Mouse (Mus musculus): ENCODE measurements around the gene Cd209g. TPM values are rescaled to one million over a fixed set of nuclear protein-coding genes. Genes with fewer than 3 reads are reported as not detected.
"Not testable (repeated sequence)": the region's sequence is repeated elsewhere in the genome, so short reads cannot be mapped to it uniquely, and the experiment has no call there.

Cd209g gene
- total RNA-seq (2021): not detected
- long read RNA-seq, experiment 1: 0 reads
- long read RNA-seq, experiment 2: 0 reads

GRCm38 (mm10) chr8:4133798-4134197, at the start of gene Cd209g:
Gene Cd209g, plus strand, starts transcription at chr8:4134098.
- intact Hi-C loops (cut with DNase I): no loop called here
- no peak for DNase-seq

GRCm38 (mm10) chr8:4087180-4087722, 46.6 kb upstream of the Cd209g start:
- intact Hi-C loops (cut with DNase I): not testable (repeated sequence)
- DNase-seq: peak in 1 of 2 experiments; percentile 10

GRCm38 (mm10) chr8:4088514-4088913, 45.4 kb upstream of the Cd209g start:
- DNase-seq; intact Hi-C loops (cut with DNase I): not testable (repeated sequence)

- DNase-seq; intact Hi-C loops (cut with DNase I): not testable (repeated sequence)
Observed at GRCm38 (mm10) chr8:4105735-4106134, 28.2 kb upstream of the Cd209g start, which contains the start of gene Cd209f. Gene Cd209f, minus strand, starts transcription at chr8:4105835.

- peak; percentile 70 to 85 for DNase-seq
- intact Hi-C loops (cut with DNase I): loop anchor here (2.0 to 10.0 kb wide), 4 partner anchors 119 to 445 kb away; partner anchors contain the start of gene Ctxn1
Observed at GRCm38 (mm10) chr8:4139660-4140646, 6.1 kb downstream of the Cd209g start.

GRCm38 (mm10) chr8:4141721-4142120, 7.8 kb downstream of the Cd209g start:
- no peak for DNase-seq

GRCm38 (mm10) chr8:4147272-4147671, 13.4 kb downstream of the Cd209g start:
- intact Hi-C loops (cut with DNase I): loop anchor here (10.0 kb wide), 1 partner anchor 438 kb away; no protein-coding TSS in a partner anchor
- DNase-seq: no peak

More at GRCm38 (mm10) chr8:4141721-4142120, 7.8 kb downstream of the Cd209g start:
- intact Hi-C loops (cut with DNase I): loop anchor here (2.0 to 10.0 kb wide), 4 partner anchors 117 to 443 kb away; partner anchors contain the start of gene Ctxn1

GRCm38 (mm10) chr8:4154878-4155277, 21.0 kb downstream of the Cd209g start:
- intact Hi-C loops (cut with DNase I): no loop called here
- DNase-seq: no peak

GRCm38 (mm10) chr8:4162786-4163185, 28.9 kb downstream of the Cd209g start:
- DNase-seq: no peak
- intact Hi-C loops (cut with DNase I): loop anchor here (10.0 kb wide), 2 partner anchors 162 to 452 kb away; partner anchors contain the start of genes Ccl25, Elavl1 and Zfp958

- intact Hi-C loops (cut with DNase I): loop anchor here (10.0 kb wide), 2 partner anchors 159 to 449 kb away; partner anchors contain the start of genes Ccl25, Elavl1 and Zfp958
- DNase-seq: no peak
Observed at GRCm38 (mm10) chr8:4165176-4165851, 31.4 kb downstream of the Cd209g start.

- intact Hi-C loops (cut with DNase I): loop anchor here (10.0 kb wide), 2 partner anchors 159 to 449 kb away; partner anchors contain the start of genes Ccl25, Elavl1 and Zfp958
Observed at GRCm38 (mm10) chr8:4165852-4166751, 32.2 kb downstream of the Cd209g start, which contains the start of gene Evi5l. Gene Evi5l, plus strand, starts transcription at chr8:4166567.

GRCm38 (mm10) chr8:4166881-4167525, 33.1 kb downstream of the Cd209g start:
- DNase-seq: no peak
- intact Hi-C loops (cut with DNase I): loop anchor here (10.0 kb wide), 2 partner anchors 158 to 448 kb away; partner anchors contain the start of genes Ccl25, Elavl1 and Zfp958

More at GRCm38 (mm10) chr8:4165852-4166751, 32.2 kb downstream of the Cd209g start, which contains the start of gene Evi5l:
- peak; percentile 98 to 99 for DNase-seq

GRCm38 (mm10) chr8:4167918-4168317, 34.0 kb downstream of the Cd209g start:
- no peak for DNase-seq
- intact Hi-C loops (cut with DNase I): loop anchor here (10.0 kb wide), 2 partner anchors 157 to 447 kb away; partner anchors contain the start of genes Ccl25, Elavl1 and Zfp958

GRCm38 (mm10) chr8:4172486-4172885, 38.6 kb downstream of the Cd209g start:
- intact Hi-C loops (cut with DNase I): no loop called here
- no peak for DNase-seq

GRCm38 (mm10) chr8:4174018-4174417, 40.1 kb downstream of the Cd209g start:
- DNase-seq: no peak
- intact Hi-C loops (cut with DNase I): no loop called here

GRCm38 (mm10) chr8:4183409-4183808, 49.5 kb downstream of the Cd209g start:
- no peak for DNase-seq
- intact Hi-C loops (cut with DNase I): no loop called here

- intact Hi-C loops (cut with DNase I): no loop called here
Observed at GRCm38 (mm10) chr8:4186151-4186550, 52.3 kb downstream of the Cd209g start.

More at GRCm38 (mm10) chr8:4186151-4186550, 52.3 kb downstream of the Cd209g start:
- DNase-seq: no peak
